Mouse (Mus musculus) kidney, embryonic 16.5 days (tissue): ENCODE data around the gene Lingo2. TPM values are rescaled to one million over a fixed set of nuclear protein-coding genes. Genes with fewer than 3 reads are reported as not detected.

Experiments
- ATAC-seq: fragments of 200-750 bp; cut with Nextera tagmentation; 2 replicates; pipeline ENCODE4 v1.8.0; 2017; ENCODE audit warnings: moderate TSS enrichment; ENCODE audit not compliant: low FRiP score, low TSS enrichment
- H3K27ac ChIP-seq: fragments of 300-500 bp; sonication (generic); 2 replicates; pipeline ENCODE4 v1.5.1; 2014; ENCODE audit warnings: low read length
- H3K27me3 ChIP-seq: fragments of 300-500 bp; sonication (generic); 2 replicates; pipeline ENCODE4 v1.6.1; 2014; ENCODE audit warnings: low read length, control low read depth, mixed read lengths; ENCODE audit not compliant: insufficient read depth
- H3K36me3 ChIP-seq: fragments of 300-500 bp; sonication (generic); 2 replicates; pipeline ENCODE4 v1.6.1; 2014; ENCODE audit warnings: low read length, control low read depth, mixed read lengths; ENCODE audit not compliant: insufficient read depth
- H3K4me1 ChIP-seq: fragments of 300-500 bp; sonication (generic); 2 replicates; pipeline ENCODE4 v1.6.1; 2014; ENCODE audit warnings: low read length, control low read depth, mixed read lengths; ENCODE audit not compliant: insufficient read depth
- H3K4me2 ChIP-seq: fragments of 300-500 bp; sonication (generic); replicated peaks from 2 replicates; pipeline ENCODE4 v1.6.1; 2014; ENCODE audit warnings: low read depth, low read length
- H3K4me3 ChIP-seq: fragments of 300-500 bp; sonication (generic); 2 replicates; pipeline ENCODE4 v1.5.1; 2014; ENCODE audit warnings: mild to moderate bottlenecking, low read length
- H3K9ac ChIP-seq: fragments of 300-500 bp; sonication (generic); replicated peaks from 2 replicates; pipeline ENCODE4 v1.6.1; 2014; ENCODE audit warnings: low read length
- H3K9me3 ChIP-seq: fragments of 300-500 bp; sonication (generic); 2 replicates; pipeline ENCODE4 v1.6.1; 2016; ENCODE audit warnings: low read length, control low read depth
- WGBS: fragments of 180-500 bp; shearing (Covaris S2); extraction: QIAGEN DNeasy Blood & Tissue Kit; methylation state at CpG from one replicate; pipeline ENCODE4 v1.1.7; 2014; 5-methylcytosine and 5-hydroxymethylcytosine counted together
- polyA plus RNA-seq: library from polyadenylated mRNA; unstranded; fragments of >200 nt; fragmentation: Nextera tagmentation; extraction: Ambion mirVana; gene quantifications from 2 replicates; pipeline ENCODE4 v1.2.1, GENCODE M21; 2015

Lingo2 gene
- polyA plus RNA-seq, 1 experiment from 2014 or later: 0.22 TPM

GRCm38 (mm10) chr4:36576256-36576655 is 375.3 kb downstream of the Lingo2 start:
- no peaks in the 10 kb centered on the region for H3K9me3 ChIP-seq
- H3K4me2 ChIP-seq: no peak overlapping the region
- no peaks in the 10 kb centered on the region for H3K27me3 ChIP-seq
- no peak overlapping the region for H3K27ac ChIP-seq
- no peak overlapping the region for H3K9ac ChIP-seq
- no peaks in the 10 kb centered on the region for H3K36me3 ChIP-seq
- no peak overlapping the region for H3K4me3 ChIP-seq
- H3K4me1 ChIP-seq: no peaks in the 10 kb centered on the region
- 70% methylated on average over 3 of the region's 3 CpGs for WGBS
- no peak for ATAC-seq

DNA sequence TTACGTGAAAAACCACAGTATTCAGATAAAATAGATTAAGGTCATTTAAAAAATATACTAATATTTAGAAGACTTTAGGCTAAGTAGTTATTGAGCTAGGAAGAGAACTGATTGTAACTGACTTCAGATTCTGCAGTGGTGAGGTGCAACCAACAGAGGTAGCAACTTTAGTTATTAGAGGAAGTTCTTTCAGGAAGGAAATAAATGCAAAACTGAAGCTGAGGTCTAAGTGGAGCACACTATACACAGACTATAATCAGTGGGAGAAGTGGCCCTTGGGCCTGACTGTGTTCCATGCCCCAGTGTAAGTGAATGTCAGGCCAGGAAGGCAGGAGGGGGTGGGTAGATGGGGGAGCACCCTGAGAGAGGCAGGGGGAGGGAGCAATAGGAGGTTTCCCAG is 385.0 kb downstream of the Lingo2 start:
- H3K4me3 ChIP-seq: no peak overlapping the region
- no peak overlapping the region for H3K4me2 ChIP-seq
- H3K4me1 ChIP-seq: no peaks in the 10 kb centered on the region
- H3K27ac ChIP-seq: no peak overlapping the region
- 85% methylated on average over 1 of the region's 1 CpGs for WGBS
- H3K36me3 ChIP-seq: no peaks in the 10 kb centered on the region
- ATAC-seq: no peak
- no peak overlapping the region for H3K9ac ChIP-seq
- no peaks in the 10 kb centered on the region for H3K9me3 ChIP-seq
- no peaks in the 10 kb centered on the region for H3K27me3 ChIP-seq

DNA sequence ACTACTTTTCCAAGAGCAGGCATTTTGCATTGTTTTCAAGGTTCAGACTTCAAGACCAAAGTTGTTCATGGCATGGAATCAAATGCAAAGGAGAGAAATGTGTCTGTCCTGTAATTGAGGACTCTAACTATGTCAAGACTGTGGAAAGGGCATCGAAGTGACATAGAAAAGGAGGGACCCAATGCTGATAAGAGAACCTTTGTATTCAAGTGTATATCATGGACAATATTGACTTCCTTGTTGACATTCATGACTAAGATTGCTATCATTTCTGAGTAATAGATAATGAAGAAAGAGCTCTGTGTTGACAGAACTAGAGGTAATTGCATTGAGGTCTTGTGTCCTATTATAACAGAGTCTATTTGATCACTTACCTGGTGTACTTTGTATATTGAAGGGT is 390.6 kb downstream of the Lingo2 start:
- no peak overlapping the region for H3K9ac ChIP-seq
- no peak for ATAC-seq
- no peaks in the 10 kb centered on the region for H3K36me3 ChIP-seq
- no peaks in the 10 kb centered on the region for H3K4me1 ChIP-seq
- no peaks in the 10 kb centered on the region for H3K27me3 ChIP-seq
- 79% methylated on average over 1 of the region's 1 CpGs for WGBS
- no peaks in the 10 kb centered on the region for H3K9me3 ChIP-seq
- no peak overlapping the region for H3K4me3 ChIP-seq
- no peak overlapping the region for H3K27ac ChIP-seq
- no peak overlapping the region for H3K4me2 ChIP-seq

GRCm38 (mm10) chr4:36540664-36541360 is 410.7 kb downstream of the Lingo2 start:
- ATAC-seq: no peak

DNA sequence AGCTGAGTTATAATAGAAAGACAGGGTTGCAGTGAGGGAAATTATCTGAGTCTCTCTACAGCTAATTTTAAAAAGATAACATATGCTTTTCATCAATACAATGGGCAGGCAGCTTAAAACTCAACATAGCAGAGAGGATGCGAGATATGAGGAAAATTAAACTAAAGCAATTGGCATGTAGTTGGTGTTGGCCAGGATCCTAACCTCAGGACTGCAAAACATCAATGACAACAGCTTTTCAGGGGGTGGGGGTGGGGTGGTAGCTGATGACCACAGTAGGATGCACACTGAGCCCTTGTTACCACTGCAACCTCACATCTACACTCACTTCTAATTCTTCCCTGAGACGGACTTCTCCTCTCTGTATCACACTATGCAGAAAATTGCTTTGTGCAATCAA is 417.7 kb downstream of the Lingo2 start:
- no peaks in the 10 kb centered on the region for H3K9me3 ChIP-seq
- no peak overlapping the region for H3K4me2 ChIP-seq
- no peaks in the 10 kb centered on the region for H3K4me1 ChIP-seq
- WGBS: 80% methylated on average over 2 of the region's 2 CpGs
- no peaks in the 10 kb centered on the region for H3K27me3 ChIP-seq
- no peak overlapping the region for H3K4me3 ChIP-seq
- H3K9ac ChIP-seq: no peak overlapping the region
- no peak for ATAC-seq
- no peak overlapping the region for H3K27ac ChIP-seq
- no peaks in the 10 kb centered on the region for H3K36me3 ChIP-seq

More at GRCm38 (mm10) chr4:36540664-36541360, 410.7 kb downstream of the Lingo2 start:
- H3K27me3 ChIP-seq: no peaks in the 10 kb centered on the region
- no peaks in the 10 kb centered on the region for H3K4me1 ChIP-seq
- H3K4me3 ChIP-seq: no peak overlapping the region
- H3K9me3 ChIP-seq: no peaks in the 10 kb centered on the region
- no peak overlapping the region for H3K27ac ChIP-seq
- H3K36me3 ChIP-seq: no peaks in the 10 kb centered on the region
- no peak overlapping the region for H3K4me2 ChIP-seq
- no peak overlapping the region for H3K9ac ChIP-seq
- 58% methylated on average over 2 of the region's 2 CpGs for WGBS

GRCm38 (mm10) chr4:36490255-36490654 is 461.3 kb downstream of the Lingo2 start:
- Histone ChIP-seq H3K4me2 (no peak overlapping the region), H3K27me3 (no peaks in the 10 kb centered on the region), H3K4me1 (no peaks in the 10 kb centered on the region), H3K36me3 (no peaks in the 10 kb centered on the region), H3K9me3 (no peaks in the 10 kb centered on the region), H3K9ac (no peak overlapping the region), H3K4me3 (no peak overlapping the region), H3K27ac (no peak overlapping the region)
- no peak for ATAC-seq
- WGBS: 75% methylated on average over 1 of the region's 1 CpGs

DNA sequence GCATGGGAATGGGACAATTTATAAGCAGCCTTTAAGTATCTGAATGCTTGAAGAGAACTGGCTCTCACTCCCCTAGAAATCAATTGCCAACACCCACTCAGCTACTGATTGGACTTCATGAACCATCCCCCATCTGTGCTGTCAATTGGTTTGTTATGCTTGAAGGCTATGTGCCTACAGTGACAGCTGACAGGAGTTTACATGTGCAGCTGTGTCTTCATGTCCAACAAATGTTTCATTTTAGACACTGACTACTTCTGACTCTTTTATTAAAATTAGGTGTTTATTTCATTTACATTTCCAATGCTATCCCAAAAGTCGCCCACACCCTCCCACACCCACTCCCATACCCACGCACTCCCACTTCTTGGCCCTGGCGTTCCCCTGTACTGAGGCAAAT is 516.3 kb downstream of the Lingo2 start:
- WGBS: 88% methylated on average over 3 of the region's 3 CpGs
- H3K36me3 ChIP-seq: no peaks in the 10 kb centered on the region
- ATAC-seq: no peak
- no peak overlapping the region for H3K9ac ChIP-seq
- no peaks in the 10 kb centered on the region for H3K27me3 ChIP-seq
- H3K4me3 ChIP-seq: no peak overlapping the region
- H3K4me2 ChIP-seq: no peak overlapping the region
- no peaks in the 10 kb centered on the region for H3K4me1 ChIP-seq
- no peak overlapping the region for H3K27ac ChIP-seq
- no peaks in the 10 kb centered on the region for H3K9me3 ChIP-seq

DNA sequence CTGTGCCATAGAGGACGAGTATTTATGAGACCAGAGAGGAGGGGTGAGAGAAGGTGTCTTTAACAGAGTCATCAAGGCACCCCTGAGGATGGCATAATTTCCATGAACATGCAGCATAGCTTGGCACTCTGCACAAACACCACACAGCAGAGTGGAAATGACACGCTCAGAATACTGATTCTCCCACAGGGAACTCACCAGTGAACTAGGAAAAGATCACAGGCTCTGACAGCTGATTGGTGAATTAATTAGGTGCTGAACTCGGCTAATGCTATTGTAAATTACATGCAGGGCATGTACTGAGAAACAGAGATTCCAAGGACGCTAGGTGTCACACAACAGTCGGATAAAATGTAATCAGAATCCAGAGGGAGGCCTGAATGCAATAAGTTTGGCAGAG is 525.4 kb downstream of the Lingo2 start:
- no peak overlapping the region for H3K9ac ChIP-seq
- no peaks in the 10 kb centered on the region for H3K27me3 ChIP-seq
- 60% methylated on average over 5 of the region's 5 CpGs for WGBS
- H3K4me1 ChIP-seq: no peaks in the 10 kb centered on the region
- H3K36me3 ChIP-seq: no peaks in the 10 kb centered on the region
- H3K27ac ChIP-seq: no peak overlapping the region
- H3K4me2 ChIP-seq: no peak overlapping the region
- ATAC-seq: no peak
- no peaks in the 10 kb centered on the region for H3K9me3 ChIP-seq
- H3K4me3 ChIP-seq: no peak overlapping the region

- no peak overlapping the region for H3K4me2 ChIP-seq
- no peak for ATAC-seq
- no peaks in the 10 kb centered on the region for H3K36me3 ChIP-seq
- no peaks in the 10 kb centered on the region for H3K27me3 ChIP-seq
- H3K4me1 ChIP-seq: no peaks in the 10 kb centered on the region
- H3K9ac ChIP-seq: no peak overlapping the region
- no peaks in the 10 kb centered on the region for H3K9me3 ChIP-seq
- H3K4me3 ChIP-seq: no peak overlapping the region
- H3K27ac ChIP-seq: no peak overlapping the region
- 88% methylated on average over 3 of the region's 3 CpGs for WGBS
These were observed 544.2 kb downstream of the Lingo2 start for GRCm38 (mm10) chr4:36407350-36407749.

- Histone ChIP-seq H3K4me3 (no peak overlapping the region), H3K4me2 (no peak overlapping the region), H3K4me1 (no peaks in the 10 kb centered on the region), H3K9me3 (no peaks in the 10 kb centered on the region), H3K27me3 (no peaks in the 10 kb centered on the region), H3K9ac (no peak overlapping the region), H3K36me3 (no peaks in the 10 kb centered on the region), H3K27ac (no peak overlapping the region)
- no peak for ATAC-seq
- 82% methylated on average over 3 of the region's 3 CpGs for WGBS
These were observed 582.6 kb downstream of the Lingo2 start for GRCm38 (mm10) chr4:36368925-36369324.
